Mouse (Mus musculus) heart, postnatal 4 days (tissue): ENCODE data around the gene Wdr62. TPM values are rescaled to one million over a fixed set of nuclear protein-coding genes. Genes with fewer than 3 reads are reported as not detected.

Experiments used
- DNase-seq: peaks from one replicate; pipeline ENCODE4 v3.0.0; 2021
- total RNA-seq, 2 experiments: library from RNA; stranded (reverse); gene quantifications; 2 replicates each; pipeline ENCODE4 v1.2.3; 2021

Wdr62 gene
- total RNA-seq, result 10 to 100 TPM in 1 of 2 experiments, 1 to 10 TPM in 1; 9.7 to 12.3 TPM

DNA sequence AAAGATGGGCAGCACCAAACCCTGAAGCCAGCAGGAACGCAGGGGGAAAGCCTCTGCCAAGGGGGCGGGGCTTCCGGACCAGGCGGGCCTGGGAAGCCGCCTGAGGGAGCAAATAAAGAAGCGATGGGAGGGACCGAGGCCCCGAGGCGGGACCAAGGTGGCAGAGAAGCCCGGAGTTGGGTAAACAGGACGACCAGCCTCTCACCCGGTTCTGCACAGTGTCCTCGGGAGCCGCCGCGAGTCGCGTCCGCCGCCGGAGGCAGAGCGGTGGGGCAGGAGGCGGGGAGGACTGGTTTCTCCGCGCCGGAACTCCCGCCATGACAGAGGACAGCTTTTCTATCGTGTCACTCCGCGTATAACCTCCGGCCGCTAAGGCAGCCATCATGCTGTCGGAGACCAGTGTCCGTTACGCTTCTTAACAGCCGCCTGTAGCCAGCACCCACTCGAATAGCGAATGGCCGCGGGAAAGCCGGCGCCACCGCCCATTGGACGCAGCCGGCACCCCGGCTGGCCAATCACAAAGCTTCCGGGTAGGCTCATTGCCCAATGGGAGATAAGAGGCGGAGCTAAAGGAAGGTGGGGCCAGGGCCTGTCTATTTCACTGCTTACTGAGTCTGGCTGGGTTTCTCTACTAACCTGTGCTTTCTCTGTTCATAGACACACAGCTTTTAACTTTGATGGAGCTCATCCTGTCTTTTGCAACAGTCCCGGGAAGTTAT lies at the start of gene Wdr62, which contains the start of gene Thap8:
Wdr62 (minus strand) TSS at position 469 of the 719 bp plus-strand sequence.
Thap8 (plus strand) TSS at position 144 of the 719 bp plus-strand sequence.
- peak; percentile 95 for DNase-seq

DNA sequence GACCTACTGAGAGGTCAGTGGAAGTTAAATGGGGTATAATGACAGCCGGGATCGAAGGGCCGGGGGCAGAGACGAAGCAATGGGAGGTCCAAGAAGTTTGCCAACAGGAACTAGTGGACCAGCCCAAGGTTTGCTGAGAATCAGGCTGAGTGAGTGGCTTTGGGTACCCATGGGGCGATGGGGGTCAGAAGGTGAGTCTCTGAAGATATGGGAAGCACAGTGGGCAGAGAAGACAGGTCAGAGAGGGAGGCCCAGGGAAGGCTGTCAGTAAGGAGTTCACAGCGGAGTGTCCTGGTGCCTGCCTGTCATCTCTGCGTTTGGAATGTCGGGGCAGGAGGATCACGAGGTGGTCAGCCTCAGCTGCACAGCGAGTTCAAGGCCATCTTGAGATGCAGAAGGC lies 48.2 kb upstream of the Wdr62 start:
- no peak for DNase-seq

GRCm38 (mm10) chr7:30327140-30327539 lies 46.9 kb upstream of the Wdr62 start:
- DNase-seq, result peak; percentile 49

DNA sequence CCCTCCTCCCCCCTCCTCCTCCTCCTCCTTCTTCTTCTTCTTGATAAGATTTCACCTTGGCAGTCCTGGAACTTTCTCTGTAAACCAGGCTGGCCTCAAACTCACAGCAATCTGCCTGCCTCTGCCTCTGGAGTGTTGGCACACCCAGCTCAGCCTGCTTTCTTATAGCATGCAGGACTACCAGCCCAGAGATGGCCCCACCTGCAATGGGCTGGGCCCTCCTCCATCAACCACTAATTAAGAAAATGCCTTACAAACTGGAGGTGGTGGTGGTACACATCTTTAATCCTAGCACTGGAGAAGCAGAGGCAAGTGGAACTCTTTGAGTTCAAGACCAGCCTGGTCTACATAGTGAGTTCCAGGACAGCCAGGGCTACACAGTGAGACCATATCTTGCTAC lies 46.2 kb upstream of the Wdr62 start:
- DNase-seq, result no peak

GRCm38 (mm10) chr7:30325364-30325763 lies 45.1 kb upstream of the Wdr62 start:
- DNase-seq, result peak; percentile 59

DNA sequence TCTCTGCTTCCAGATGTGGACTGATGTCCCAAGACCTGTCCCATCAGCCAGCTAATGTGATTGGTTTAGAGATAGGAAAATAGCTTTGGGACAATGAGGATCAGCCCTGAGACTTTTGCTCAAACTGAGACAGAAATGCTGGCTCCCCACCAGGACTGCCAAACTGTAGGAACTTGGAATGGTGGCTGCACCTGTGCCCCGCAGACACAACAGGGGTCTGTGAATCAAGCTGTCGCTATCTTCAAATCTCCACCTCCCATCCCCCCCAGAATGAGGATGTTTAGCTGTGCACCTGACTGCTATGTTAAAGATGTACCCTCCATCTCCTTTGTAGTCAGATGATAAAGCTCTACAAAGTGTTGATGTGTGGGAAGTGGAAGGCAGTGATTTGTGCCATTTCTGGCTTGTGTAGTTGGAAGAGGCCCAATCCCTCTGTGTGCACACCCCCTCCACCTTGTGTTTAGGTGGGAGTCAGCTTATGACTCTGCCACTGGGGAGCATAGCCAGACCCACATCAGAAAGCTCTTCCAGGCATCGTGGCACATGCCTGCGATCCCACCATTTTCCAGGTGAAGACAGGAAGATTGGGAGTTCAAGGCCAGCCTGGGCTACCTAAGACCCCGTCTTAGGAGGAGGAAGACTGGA lies 44.2 kb upstream of the Wdr62 start:
- no peak for DNase-seq

- DNase-seq, result no peak
Measured at GRCm38 (mm10) chr7:30323795-30324194, 43.6 kb upstream of the Wdr62 start, which contains the start of gene Sdhaf1. Gene Sdhaf1, minus strand, starts transcription at chr7:30323895.

GRCm38 (mm10) chr7:30322865-30323264 lies 42.6 kb upstream of the Wdr62 start:
- no peak for DNase-seq

- peak; percentile 98 for DNase-seq
Measured at GRCm38 (mm10) chr7:30322285-30322667, 42.1 kb upstream of the Wdr62 start.

DNA sequence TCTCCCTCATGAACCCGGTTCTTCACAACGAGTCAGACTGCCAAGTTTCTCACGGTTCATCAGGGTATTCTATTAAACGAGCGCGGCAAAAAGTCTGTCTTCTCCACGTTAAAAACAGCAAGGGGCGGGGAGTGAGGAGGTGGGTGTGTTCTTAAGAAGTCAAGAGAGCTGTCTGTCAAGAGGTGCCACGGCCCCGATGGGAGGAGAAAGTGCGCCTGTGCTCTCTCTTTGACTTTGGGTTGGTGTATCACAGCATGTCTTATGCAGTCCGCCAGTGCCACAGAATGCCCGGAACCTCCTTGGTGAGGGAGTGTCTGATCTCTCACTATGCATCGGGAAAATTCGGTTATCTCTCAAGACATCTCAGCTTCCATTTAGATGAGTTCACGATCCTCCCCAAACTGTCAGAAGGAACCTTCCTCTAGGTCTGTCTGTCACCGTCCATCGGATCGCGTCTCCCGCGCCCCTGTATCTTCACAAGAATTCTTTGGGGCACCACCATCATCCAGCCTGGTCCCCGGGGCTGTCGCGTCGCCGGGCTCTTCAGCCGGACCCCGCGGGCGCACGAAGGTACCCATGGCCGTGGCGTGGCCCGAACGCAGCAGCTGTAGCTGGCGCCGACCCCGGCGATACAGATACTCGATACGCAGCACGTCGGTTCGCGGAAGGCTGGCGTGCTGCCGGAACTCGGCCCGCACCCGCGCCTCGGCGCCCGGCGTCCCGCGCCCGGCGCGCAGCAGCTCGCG lies 41.5 kb upstream of the Wdr62 start, which contains the start of gene E130208F15Rik:
E130208F15Rik (plus strand) TSS at position 202 of the 746 bp plus-strand sequence.
- DNase-seq, result peak; percentile 75

DNA sequence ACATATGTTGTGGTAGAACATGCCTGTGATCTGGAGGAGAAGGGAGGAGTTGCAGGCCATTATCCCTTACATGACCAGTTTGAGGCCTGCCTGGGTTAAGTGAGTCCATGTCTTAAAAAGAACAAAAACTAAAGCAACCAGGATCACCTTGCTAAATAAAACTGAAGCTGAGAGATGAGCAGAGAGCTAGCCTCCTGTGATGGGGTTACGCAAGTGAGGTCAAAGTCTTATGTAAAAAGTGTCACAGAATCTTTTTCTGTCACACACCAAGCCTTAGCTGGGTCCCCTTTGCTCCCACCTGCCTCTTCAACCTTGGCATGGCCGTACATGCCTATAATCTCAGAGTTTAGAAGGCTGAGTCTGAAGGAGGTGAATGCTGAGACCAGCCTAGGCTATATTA lies 40.7 kb upstream of the Wdr62 start:
- no peak for DNase-seq

DNA sequence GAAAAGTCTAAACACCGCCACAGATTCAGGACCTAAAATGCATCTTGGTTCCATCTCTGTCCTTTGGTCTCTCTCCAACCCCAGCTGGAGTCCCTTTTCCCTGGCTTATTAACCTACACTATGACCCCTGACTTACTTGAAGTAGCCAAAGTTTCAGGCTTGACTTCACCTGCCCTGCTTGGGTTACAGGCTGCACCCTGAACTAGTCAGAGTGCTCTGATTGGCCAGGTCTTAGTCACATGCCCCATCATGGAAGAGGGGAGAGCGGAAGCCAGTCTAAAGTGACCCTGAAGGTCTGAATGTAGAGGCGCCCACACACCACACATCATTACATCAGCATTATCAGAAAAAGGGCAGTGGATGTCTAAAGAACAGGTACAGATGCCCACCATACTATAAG lies 37.9 kb upstream of the Wdr62 start:
- DNase-seq, result no peak

DNA sequence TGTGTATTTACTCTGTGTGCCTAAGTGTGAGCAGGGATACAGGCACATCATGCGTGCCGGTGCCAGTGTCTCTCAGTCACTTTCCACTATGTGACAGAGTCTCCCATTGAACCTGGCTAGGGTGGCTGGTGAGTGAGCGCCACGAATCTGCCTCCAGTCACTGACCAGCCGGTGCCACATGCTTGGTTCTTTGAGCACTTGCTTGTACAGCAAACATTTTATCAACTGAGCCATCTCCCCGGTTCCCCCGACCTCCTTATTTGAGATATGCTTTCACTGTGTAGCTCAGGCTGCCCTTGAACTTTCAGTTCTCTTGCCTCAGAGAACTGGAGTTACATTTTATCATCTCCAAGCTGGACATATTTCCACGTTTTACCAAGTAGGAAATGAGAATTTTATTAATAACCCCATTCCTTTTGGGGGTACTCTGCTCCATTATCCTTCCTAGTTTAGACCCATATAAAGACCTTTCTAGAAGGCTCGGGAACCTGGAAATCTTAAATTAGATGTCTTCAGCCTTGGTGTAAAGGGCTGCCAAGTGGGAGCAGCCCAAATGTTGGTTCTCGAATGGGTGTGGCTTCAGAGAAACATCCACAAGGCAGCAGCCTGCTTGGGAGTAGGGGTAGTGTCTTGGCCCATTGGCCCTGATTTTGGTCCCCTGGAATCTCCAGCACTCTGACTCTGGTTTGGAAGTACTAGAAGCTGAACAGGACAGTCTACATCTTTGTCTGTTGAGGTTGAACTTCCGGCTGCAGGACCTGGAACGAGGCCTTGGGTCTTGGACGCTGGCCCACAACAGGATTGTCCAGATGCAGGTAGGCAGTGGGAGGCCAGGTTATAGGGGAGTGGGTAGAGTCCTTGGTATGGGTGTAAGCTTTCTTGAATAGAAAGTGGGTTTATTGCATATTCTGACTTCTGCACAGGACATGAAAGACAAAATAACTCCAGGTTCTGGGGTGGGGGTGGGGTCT lies 35.6 kb upstream of the Wdr62 start:
- DNase-seq, result no peak

GRCm38 (mm10) chr7:30314721-30315155 lies 34.5 kb upstream of the Wdr62 start, which contains the start of gene Syne4:
Gene Syne4, plus strand, starts transcription at chr7:30314807.
- DNase-seq, result no peak

DNA sequence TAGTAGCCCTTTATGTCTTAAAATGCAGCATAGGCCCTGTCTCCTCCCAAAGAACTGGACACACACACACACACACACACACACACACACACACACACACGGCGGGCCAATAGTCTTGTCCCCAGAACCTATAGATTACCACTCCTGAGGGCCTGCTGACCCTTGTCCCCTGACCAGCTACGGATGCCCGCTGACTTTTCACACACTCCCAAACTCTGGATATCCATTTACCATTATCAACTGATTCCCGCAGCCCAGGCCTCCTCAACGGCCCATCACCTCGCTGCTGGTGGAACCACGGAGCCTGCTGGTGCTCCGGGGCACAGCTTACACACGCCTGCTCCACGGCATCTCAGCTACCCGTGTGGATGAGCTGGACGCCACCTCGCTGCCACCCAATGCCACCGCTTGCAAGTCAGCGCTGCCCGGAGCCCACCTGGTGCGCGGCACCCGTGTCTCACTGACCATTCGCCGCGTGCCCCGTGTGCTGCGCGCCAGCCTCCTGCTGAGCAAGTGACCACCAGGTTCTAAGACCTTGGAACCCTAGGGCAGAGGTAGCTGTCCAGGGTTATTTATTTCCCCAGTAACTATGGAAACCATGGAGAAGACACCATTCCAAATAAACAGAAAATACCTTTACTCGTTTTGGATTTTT lies 33.6 kb upstream of the Wdr62 start:
- DNase-seq, result no peak

GRCm38 (mm10) chr7:30310136-30310535 lies 29.9 kb upstream of the Wdr62 start:
- no peak for DNase-seq

- no peak for DNase-seq
Measured at GRCm38 (mm10) chr7:30309395-30310129, 29.3 kb upstream of the Wdr62 start.

- DNase-seq, result peak; percentile 93
Measured at GRCm38 (mm10) chr7:30308076-30309005, 28.1 kb upstream of the Wdr62 start, which contains the start of gene Alkbh6. Gene Alkbh6, plus strand, starts transcription at chr7:30308717.
